Mouse (Mus musculus) hindlimb bud, embryonic 11.5 days (tissue): ENCODE data around the gene Hist1h2ag.

Experiments
- DNase-seq: peaks from one replicate; pipeline ENCODE4 v3.0.0-alpha.2; 2012; ENCODE audit warnings: low read depth, low spot score; ENCODE audit errors: extremely low spot score

The Hist1h2ag gene

DNA sequence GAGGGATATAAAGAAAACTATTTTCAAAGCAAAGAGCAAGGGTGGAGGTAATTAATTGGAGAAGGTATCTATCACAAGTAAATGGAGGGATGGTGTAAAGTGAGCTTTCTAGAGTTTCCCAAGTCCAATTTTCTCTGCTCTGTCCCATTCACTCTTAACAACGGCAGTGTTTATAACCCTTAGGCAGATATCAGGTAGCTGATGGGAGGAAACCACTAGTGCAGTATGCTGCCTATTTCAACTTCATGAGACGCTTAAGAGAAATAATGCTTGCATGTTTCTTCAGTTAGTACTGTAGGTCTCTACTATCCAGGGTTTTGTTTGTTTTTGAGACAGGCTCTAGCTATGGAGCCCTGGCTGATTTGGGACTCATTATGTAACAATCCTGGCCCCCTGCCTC is 5.3 kb downstream of the Hist1h2ag start:
- DNase-seq, result no peak

DNA sequence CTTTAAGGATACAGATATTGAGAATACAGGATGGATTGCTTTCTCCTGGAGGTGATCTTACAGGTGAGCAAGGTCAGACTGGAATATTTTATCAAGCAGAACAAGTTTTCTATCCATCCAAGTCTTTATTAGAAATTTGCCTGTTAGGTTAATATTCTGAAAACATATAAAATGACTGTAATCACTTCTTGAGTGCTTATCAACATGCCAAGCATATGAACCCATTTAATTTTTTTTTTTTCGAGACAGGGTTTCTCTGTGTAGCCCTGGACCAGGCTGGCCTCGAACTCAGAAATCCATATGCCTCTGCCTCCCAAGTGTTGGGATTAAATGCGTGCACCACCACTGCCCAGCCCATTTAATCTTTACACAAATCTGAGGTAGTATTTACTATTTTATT is 5.8 kb downstream of the Hist1h2ag start:
- DNase-seq, result no peak

DNA sequence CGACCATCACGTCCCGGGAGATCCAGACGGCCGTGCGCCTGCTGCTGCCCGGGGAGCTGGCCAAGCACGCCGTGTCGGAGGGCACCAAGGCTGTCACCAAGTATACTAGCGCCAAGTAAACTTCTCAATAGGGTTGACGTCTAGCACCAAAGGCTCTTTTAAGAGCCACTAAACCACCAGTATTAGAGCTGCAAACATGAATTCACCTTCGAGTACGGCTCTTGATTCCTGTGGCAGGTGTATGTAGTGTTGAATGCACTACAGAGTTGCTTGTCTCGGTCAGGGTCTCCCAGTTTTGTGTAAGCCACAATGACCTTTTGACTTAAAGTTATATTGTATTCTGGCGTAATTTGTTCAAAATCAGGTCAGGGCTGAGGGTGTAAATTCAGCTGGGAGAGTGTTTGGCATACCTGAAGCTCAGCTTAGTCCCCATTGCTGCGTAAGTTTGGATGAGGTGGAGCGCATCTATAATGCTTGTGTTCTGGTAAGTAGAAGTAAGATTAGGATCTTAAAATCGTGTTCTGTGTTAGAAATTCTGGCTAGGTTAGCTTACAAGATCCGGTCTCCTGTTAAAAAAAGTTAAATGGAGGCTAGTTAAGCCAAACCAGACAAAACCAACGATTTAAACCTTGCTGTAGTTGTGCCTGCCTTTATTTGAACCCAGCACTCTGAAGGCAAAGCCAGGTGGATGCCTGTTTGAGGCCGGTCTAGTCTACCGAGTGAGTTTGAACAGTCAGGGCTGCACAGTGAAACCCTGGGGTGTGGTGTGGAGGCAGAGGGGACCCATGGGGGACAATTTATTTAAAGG is 6.4 kb downstream of the Hist1h2ag start:
- no peak for DNase-seq

DNA sequence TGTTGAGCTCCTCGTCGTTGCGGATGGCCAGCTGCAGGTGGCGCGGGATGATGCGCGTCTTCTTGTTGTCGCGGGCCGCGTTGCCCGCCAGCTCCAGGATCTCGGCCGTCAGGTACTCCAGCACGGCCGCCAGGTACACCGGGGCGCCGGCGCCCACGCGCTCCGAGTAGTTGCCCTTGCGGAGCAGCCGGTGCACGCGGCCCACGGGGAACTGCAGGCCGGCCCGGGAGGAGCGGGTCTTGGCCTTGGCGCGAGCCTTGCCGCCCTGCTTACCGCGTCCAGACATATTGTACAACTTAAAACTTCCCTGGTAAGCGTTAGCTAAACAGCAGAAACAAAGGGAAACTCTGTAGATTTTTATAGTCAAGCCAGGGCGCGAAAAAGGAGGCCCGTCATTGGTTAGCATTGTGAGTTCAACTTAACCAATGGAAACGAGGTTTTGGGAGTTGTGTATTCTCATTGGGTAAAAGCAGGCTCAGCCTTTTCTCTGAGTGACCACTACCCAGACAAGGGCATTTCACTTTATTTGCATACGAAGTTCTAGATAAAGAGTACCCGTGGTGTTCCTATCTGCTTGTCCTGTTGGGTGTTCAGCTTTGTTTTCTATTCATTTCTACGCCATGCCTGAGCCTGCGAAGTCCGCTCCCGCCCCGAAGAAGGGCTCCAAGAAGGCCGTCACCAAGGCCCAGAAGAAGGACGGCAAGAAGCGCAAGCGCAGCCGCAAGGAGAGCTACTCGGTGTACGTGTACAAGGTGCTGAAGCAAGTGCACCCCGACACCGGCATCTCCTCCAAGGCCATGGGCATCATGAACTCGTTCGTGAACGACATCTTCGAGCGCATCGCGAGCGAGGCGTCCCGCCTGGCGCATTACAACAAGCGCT is 7.2 kb downstream of the Hist1h2ag start, which contains the start of the genes Hist1h2ah and Hist1h2bk:
TSS of gene Hist1h2ah (minus strand) at position 302 of the 882 bp plus-strand sequence.
TSS of gene Hist1h2bk (plus strand) at position 604 of the 882 bp plus-strand sequence.
- DNase-seq, result peak; percentile 97

DNA sequence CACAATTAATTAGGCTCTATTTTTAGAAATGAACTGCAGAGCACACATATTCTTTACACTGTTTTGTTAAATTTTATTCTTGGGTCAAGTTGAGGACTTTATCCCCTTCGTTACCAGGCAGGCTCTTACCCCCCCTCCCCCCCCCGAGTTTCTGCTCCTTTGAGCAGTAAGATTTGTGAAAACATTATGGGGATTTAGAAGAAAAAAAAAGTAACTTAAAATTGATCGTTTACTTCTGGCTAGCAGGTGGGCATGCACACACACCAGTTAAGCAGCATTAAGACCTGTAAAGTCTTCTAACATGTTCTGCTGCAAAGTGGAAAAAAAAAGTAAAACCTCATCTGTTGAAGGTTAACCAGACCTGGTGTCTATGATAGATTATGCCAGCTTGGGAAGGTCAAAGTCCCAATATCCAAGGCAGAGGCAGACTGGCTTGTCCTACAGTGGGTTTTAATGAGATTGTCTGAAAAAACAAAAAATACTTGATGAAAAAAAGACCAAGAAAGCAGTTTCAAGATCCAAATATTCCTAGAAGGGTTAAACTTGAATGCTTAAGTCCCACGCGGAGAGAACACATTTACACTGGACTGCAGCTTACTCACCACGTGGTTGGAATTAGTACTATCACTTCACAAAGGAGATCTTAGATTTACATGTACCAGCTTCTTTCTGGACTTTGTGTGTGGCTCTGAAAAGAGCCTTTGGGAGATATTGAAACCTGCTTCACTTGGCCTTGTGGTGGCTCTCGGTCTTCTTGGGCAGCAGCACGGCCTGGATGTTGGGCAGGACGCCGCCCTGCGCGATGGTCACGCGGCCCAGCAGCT is 8.1 kb downstream of the Hist1h2ag start:
- DNase-seq, result no peak

DNA sequence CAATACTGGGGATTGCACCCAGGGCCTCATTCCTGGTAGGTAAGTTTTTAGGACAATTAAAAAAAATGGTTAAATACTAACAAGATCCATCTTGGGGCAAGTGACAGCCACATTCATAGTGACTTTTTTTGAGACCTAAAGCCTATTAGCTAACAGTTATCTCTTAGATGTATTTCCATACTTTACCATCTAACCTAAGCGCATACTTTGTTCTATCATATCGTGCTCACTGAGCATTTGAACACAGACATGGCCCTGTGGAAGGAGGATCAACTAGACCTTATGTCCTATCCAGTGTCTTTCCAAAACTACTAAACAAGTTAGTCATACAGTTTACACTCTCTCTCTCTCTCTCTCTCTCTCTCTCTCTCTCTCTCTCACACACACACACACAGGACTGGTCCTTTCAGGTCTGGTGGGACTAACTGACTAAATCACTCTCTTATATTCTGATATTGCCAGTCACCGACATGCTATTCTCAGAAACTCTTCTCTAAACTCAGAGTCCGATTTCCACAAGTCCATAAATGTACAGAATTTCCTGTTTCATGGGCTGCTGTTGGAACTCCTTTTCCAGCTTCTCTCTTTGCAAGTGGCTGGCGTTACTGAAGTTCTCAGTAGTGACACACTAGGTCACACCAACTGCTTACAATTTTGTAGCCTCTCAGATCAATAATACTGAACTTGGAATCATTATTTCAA is 8.9 kb downstream of the Hist1h2ag start:
- DNase-seq, result no peak

DNA sequence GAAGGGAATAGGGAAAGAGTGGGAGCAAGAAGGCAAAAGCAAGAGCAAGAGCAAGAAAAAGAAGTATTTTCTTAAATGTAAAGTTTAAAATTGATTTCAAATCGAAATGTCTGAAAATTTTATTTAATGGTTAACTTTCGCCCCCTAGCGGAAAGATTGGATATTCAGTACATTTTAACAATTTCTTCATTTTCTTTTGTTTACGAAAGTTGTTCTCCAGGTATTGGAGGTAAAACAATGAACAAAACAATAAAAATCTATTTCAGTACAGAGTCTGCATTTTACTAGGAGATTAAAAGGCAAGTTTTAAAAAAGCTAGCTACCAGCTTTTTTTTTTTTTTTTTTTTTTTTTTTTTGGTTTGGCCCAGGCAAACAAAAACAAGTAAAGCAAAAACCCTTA is 12.3 kb downstream of the Hist1h2ag start:
- no peak for DNase-seq

DNA sequence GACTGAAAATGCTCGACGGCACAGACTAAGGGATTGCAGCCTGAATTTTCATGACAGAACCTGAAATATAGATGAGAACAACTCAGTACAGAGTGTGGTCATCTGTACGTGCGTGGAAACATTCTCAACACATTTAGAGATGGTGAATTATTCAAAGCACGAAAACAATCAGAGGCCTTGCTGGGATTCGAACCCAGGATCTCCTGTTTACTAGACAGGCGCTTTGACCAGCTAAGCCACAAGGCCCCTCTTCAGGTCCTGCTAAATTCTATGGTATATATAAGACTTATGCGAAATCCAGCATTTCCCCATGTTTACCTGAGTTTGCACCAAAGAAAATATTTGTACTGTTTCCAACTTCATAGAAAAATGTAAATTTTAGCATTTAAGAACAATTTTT is 12.8 kb downstream of the Hist1h2ag start:
- DNase-seq, result no peak

DNA sequence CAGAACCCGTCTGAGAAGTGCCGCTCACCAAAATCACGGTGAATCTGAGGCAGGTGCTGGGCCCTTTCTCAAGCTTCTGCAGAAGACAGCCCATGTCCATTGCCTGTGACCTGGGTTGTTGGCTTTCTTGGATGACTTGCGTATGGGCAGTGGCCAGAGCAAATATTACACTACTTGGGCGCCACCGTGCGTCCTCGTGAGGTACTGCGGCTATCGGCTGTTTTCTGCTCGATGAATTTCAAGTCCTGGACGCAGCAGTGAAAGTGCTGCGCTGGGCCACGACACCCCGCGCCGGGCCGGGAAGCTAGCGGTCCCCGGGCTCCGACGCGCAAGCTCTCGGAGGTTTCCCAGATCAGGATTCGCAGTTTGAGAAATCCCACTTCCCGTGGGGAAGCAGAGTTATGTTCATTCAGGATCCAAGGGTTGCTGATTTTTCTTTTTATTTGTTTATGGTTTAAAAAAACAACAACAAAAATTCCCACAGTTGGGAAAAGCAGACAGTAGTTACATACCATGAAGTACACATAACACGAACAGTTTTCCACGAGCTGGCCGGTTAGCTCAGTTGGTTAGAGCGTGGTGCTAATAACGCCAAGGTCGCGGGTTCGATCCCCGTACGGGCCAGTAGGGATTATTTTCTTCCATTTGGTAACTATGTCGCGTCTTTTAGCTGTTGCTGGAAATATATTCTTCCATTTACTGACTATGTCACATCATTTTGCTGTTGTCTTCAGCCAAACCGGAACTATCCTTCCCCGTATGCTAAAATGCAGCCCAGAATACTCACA is 13.9 kb downstream of the Hist1h2ag start:
- DNase-seq, result no peak

DNA sequence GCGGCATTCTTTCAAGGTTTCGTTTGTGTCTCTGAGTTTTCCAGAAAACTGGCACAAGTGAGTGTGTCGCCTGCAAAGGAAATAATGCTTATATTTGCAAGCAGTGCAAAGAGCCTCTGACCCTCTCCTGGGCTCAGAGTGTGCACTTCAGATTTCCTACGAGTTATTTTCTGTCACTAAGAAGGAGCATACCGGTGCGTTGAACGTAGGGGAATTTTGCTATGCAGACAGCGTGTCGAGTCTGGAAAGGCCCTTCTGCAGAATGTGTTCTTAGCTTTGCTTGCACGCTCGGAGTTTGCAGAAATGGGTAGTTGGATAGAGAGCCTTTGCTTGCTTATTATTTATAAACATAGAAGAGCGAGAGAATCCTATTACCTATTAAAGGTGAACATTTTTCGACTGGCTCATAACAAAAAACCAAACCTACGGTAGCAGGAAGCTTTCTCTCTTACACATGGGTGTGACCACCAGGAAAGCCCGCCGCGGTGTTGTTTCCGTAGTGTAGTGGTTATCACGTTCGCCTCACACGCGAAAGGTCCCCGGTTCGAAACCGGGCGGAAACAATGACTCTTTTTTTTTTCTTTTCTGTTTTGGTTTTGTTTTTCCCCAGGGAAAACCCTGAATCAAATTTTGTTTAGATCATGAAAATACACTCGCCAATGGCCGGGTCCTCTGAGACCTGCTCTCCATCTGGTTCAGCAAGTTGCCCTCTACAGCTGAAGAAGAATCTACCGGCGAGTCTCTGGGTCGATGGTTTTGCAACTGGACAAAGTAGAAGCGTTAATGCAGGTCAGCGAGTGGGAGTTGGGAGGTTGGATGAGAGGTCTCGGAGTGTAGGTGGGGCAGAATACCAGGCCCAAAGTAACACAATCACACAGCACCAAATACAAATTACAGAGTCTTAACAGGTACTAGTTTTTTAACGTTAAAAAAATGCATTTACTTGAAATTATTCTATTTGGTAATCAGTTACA is 16.4 kb downstream of the Hist1h2ag start:
- no peak for DNase-seq

DNA sequence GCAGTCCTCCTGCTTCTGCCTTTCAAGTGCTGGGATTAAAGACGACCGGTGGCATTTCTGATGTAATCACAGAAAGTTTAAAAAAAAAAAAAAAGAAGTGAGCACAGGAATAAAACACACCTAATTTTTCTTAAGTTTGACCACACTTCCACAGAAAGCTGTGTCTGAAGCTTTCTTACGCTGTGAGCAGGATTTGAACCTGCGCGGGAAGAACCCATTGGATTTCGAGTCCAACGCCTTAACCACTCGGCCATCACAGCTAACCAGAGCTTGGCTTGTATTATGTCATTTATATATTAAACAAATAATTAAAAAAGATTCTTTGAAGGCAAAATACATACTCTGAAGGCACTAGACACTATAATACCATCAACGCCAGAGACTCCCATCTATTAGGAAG is 20.5 kb downstream of the Hist1h2ag start:
- peak; percentile 97 for DNase-seq

DNA sequence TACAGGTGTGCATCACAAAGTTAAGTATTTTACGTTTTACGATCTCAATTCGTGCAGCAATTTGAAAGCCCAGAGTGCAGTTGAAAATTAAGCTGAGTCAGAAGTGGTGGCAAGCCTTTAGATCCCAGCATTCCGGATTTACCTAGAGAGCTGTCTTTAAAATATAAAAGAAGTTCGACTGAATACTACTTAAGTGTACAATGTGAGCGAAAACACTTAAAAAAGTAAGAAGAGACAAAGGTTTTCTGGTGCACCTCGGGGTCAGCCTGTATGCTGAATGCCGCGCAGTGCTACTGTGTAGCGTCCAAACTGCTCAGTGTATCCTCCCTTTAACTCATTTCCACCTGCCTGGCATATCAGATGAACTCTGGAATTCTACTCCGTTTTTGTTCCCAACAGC is 21.2 kb downstream of the Hist1h2ag start:
- DNase-seq, result no peak

DNA sequence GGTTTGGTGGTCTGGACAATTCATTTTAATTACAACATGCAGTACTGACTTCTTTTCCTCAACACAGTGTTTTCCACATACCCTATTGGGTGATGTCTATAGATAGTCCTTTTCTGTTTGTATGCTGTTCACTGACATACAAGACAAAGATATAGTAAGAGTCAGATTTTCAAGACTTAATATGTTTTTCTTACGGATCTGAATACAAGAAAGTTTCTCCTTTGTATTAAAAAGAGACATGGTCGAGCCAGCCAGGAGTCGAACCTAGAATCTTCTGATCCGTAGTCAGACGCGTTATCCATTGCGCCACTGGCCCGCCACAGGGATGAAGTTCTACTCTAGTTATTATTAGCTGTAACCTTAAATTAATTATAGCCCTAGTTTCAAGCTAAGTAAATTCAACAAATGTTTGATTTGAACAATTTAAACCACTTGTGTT is 21.8 kb downstream of the Hist1h2ag start:
- no peak for DNase-seq

DNA sequence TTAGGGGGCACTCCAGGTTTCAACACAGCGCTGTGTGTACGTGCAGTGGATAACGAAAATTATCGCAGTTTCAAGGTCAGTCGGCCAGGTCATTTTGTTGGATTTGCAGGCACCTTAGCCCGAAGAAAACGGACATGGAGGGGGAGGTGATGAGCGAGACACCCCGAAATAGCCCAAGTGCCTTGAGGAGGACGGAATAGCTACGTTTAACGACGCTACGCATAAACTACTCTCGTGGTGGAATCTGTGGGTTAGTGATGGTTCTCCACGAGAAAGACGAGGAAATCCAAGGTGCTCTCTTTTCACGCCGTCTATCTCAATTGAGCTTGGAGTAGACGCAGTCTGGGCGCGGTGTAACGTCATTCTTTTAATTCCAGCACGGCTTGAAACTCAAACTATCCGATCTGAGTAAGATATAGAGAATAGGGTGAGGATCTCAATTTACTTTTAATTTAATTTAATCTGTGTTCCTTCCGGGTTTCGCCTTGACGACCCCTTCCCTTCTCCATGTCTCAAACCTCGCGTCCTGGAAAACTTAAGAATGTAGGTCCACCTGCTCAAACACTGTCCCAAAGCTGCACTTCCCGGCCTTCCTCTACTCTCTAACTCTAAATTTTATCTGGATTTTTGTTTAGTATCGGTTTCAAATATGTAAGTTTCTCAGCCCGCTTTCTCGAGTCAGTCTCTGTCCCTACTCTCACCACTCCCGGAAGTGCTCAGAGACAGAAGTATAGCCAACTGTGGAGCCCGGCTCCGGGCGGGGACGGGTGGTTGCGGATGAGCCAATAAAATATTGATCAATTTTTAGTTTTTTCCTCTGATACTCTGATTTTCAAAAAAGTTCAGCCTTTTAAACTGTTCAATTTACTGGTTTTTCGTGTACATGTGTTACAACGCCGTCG is 22.6 kb downstream of the Hist1h2ag start:
- DNase-seq, result no peak

DNA sequence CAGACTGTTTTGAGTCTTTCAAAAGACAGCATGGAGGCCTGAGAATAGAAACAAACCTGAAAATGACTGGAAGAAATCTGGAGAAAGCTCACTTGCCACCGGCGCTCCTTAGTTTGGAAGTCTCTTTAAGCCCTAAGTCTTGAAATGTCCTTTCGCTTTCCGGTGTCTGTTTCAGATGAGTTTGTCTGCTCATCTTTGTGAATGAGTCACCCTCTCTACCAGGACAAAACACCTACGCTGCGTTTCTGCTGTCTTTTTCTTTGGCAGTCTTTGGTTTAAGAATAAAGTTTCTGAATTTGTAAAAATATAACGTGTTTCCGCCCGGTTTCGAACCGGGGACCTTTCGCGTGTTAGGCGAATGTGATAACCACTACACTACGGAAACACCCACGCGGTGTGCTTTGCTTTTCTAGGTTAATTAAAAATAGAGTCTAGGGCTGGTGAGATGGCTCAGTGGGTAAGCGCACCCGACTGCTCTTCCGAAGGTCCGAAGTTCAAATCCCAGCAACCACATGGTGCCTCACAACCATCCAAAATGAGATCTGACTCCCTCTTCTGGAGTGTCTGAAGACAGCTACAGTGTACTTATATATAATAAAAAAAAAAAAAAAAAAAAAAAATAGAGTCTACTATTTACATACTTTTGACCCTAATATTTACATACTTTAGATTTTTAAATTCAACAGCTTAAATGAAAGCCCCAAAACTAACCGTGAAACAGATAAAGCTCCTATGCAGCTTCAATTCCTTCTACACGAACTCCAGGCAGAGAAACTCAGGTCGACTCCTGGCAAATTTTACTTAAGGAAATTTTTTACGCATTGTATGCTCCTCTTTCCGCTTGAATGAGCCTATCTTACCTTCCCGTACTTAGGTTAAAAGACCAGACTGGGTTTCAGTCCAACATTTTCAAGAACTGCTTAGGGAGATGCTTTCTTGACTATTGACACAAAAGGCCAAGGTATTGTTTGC is 27.0 kb downstream of the Hist1h2ag start:
- peak; percentile 96 for DNase-seq

DNA sequence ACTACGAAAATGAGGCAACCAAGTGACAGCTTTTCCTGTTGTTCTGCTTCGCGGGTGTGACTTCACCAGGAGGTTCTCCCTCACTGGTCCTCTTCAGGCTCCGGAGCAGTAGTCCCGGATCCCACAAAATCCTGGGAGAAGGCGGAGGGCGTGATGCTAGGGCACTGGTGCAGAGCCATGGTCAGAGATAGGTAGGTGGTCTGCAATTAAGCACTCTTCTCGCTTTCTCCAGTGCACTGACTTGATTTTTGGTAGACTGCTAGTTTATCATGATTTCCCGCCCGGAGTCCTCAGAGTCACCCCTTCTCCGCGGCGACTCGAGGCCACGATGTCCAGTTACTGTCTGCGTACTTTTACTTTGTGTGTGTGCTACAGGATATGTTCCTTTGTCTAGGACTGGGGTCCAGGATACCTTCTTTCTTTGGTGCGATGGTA is 28.3 kb downstream of the Hist1h2ag start:
- no peak for DNase-seq
